Mouse (Mus musculus) intestine, embryonic 14.5 days (tissue): Measurements from ENCODE around the gene Evi2b. TPM values are rescaled to one million over a fixed set of nuclear protein-coding genes. Genes with fewer than 3 reads are reported as not detected.

Source experiments
- ATAC-seq: fragments of 200-750 bp; cut with Nextera tagmentation; replicated peaks from 2 replicates; pipeline ENCODE4 v1.8.0; 2017; ENCODE audit warnings: low read depth, moderate number of reproducible peaks, moderate TSS enrichment, moderate library complexity; ENCODE audit not compliant: low FRiP score, low TSS enrichment
- DNase-seq: peaks from one replicate; pipeline ENCODE4 v3.0.0-alpha.2; 2018; ENCODE audit warnings: low spot score
- H3K27ac ChIP-seq: fragments of 300-500 bp; sonication (generic); 2 replicates; pipeline ENCODE4 v1.5.1; 2014; ENCODE audit warnings: low read depth, mild to moderate bottlenecking, control low read depth
- H3K27me3 ChIP-seq: fragments of 300-500 bp; sonication (generic); replicated peaks from 2 replicates; pipeline ENCODE4 v1.6.1; 2014; ENCODE audit warnings: low read length, control low read depth; ENCODE audit not compliant: control insufficient read depth, insufficient read depth
- H3K36me3 ChIP-seq: fragments of 300-500 bp; sonication (generic); 2 replicates; pipeline ENCODE4 v1.6.1; 2014; ENCODE audit warnings: low read length, control low read depth; ENCODE audit not compliant: control insufficient read depth, insufficient read depth
- H3K4me1 ChIP-seq: fragments of 300-500 bp; sonication (generic); replicated peaks from 2 replicates; pipeline ENCODE4 v1.6.1; 2014; ENCODE audit warnings: low read length, control low read depth, mixed read lengths; ENCODE audit not compliant: control insufficient read depth, insufficient read depth
- H3K4me2 ChIP-seq: fragments of 300-500 bp; sonication (generic); 2 replicates; pipeline ENCODE4 v1.6.1; 2014; ENCODE audit warnings: low read length
- H3K4me3 ChIP-seq: fragments of 300-500 bp; sonication (generic); 2 replicates; pipeline ENCODE4 v1.5.1; 2014; ENCODE audit warnings: low read depth, low read length, control low read depth, mixed read lengths
- H3K9ac ChIP-seq: fragments of 300-500 bp; sonication (generic); 2 replicates; pipeline ENCODE4 v1.6.1; 2014; ENCODE audit warnings: mild to moderate bottlenecking, low read length
- H3K9me3 ChIP-seq: fragments of 300-500 bp; sonication (generic); 2 replicates; pipeline ENCODE4 v1.6.1; 2016; ENCODE audit warnings: low read length, control low read depth; ENCODE audit not compliant: control insufficient read depth
- WGBS: fragments of 180-500 bp; shearing (Covaris S2); extraction: QIAGEN DNeasy Blood & Tissue Kit; methylation state at CpG from one replicate; pipeline ENCODE4 v1.1.7; 2014; 5-methylcytosine and 5-hydroxymethylcytosine counted together
- polyA plus RNA-seq: library from polyadenylated mRNA; unstranded; fragments of >200 nt; fragmentation: Nextera tagmentation; extraction: Ambion mirVana; gene quantifications from 2 replicates; pipeline ENCODE4 v1.2.1, GENCODE M21; 2014

Gene Evi2b
- polyA plus RNA-seq, 1 experiment from 2014 or later = 0.39 TPM

- H3K27me3 ChIP-seq = no peaks in the 10 kb centered on the region
- H3K27ac ChIP-seq = peak overlapping the region; percentile 27; the same call in 1 of the 2 replicates
- DNase-seq (no peak), ATAC-seq (no peak)
- peaks cover 23% of the 10 kb centered on the region for H3K36me3 ChIP-seq
- H3K4me2 ChIP-seq = no peak overlapping the region
- 73% methylated on average over 7 of the region's 7 CpGs for WGBS
- 0 out of 2 replicates have a peak, but pooled peaks cover 1% of the 10 kb centered on the region for H3K4me1 ChIP-seq
- H3K9ac ChIP-seq = no peak overlapping the region
- H3K9me3 ChIP-seq = no peaks in the 10 kb centered on the region
- H3K4me3 ChIP-seq = no peak overlapping the region
Observed at GRCm38 (mm10) chr11:79483876-79484528, 39.6 kb downstream of the Evi2b start.

- Histone ChIP-seq H3K27ac (no peak overlapping the region), H3K9ac (no peak overlapping the region), H3K4me1 (no peaks in the 10 kb centered on the region), H3K27me3 (no peaks in the 10 kb centered on the region), H3K36me3 (peaks cover 27% of the 10 kb centered on the region), H3K4me2 (no peak overlapping the region), H3K4me3 (no peak overlapping the region), H3K9me3 (no peaks in the 10 kb centered on the region)
- 67% methylated on average over 6 of the region's 6 CpGs for WGBS
- ATAC-seq (no peak), DNase-seq (no peak)
Observed at GRCm38 (mm10) chr11:79483392-79483791, 40.2 kb downstream of the Evi2b start.

DNA sequence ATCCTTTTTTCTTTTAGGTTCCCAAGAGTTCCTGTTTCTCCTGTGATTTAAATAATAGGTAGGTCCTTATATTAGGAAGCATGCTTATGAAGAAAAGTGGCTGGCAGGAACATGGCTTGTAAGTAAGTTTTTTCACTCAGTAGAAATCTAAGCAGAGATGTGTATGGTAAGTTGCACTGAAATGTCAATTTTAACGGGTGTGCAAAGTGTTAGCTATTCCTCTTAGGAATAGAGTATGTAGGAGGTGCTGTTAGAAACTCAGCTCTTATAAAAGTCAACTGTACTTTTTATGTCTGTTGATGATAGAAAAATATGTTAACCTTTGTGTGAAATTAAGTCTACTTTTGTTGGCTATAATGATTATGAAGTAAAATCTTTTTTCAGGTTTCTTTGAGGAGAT lies 55.5 kb downstream of the Evi2b start:
- Histone ChIP-seq H3K4me1 (no peaks in the 10 kb centered on the region), H3K4me3 (no peak overlapping the region), H3K9me3 (no peaks in the 10 kb centered on the region), H3K27me3 (no peaks in the 10 kb centered on the region), H3K4me2 (no peak overlapping the region), H3K36me3 (peaks cover 62% of the 10 kb centered on the region), H3K27ac (no peak overlapping the region), H3K9ac (no peak overlapping the region)
- WGBS = 79% methylated on average over 1 of the region's 1 CpGs
- DNase-seq (no peak), ATAC-seq (no peak)

Other genes starting within 250 kb of the Evi2b start
- not detected in 2 replicates for gene Gm9964, start 226.9 kb downstream of the Evi2b start, polyA plus RNA-seq
- gene Nf1, start 184.1 kb downstream of the Evi2b start, polyA plus RNA-seq = 10.0 and 10.9 TPM in 2 replicates
- gene Omg, start 19.7 kb downstream of the Evi2b start, polyA plus RNA-seq = 0.48 and 0.66 TPM in 2 replicates
- gene Evi2, start 6.8 kb upstream of the Evi2b start, polyA plus RNA-seq = 1.2 and 1.5 TPM in 2 replicates
- gene Evi2a, start 6.8 kb upstream of the Evi2b start, polyA plus RNA-seq = 3.1 and 3.9 TPM in 2 replicates
- gene Rab11fip4, start 67.5 kb upstream of the Evi2b start, polyA plus RNA-seq = 1.5 TPM in 2 replicates